Mouse (Mus musculus) neural tube, embryonic 10.5 days (tissue): ENCODE measurements around the gene Susd6.
A peak's percentile ranks its signal among the peaks of the same experiment; 100 is the strongest.
"Not testable (repeated sequence)": the region's sequence is repeated elsewhere in the genome, so short reads cannot be mapped to it uniquely, and the experiment has no call there.

Source experiments
- DNase-seq: peaks from one replicate; pipeline ENCODE4 v3.0.0-alpha.2; 2017; ENCODE audit warnings: low spot score; ENCODE audit errors: extremely low spot score

The Susd6 gene

GRCm38 (mm10) chr12:80811646-80812509, 21.6 kb downstream of the Susd6 start:
- DNase-seq, result no peak

DNA sequence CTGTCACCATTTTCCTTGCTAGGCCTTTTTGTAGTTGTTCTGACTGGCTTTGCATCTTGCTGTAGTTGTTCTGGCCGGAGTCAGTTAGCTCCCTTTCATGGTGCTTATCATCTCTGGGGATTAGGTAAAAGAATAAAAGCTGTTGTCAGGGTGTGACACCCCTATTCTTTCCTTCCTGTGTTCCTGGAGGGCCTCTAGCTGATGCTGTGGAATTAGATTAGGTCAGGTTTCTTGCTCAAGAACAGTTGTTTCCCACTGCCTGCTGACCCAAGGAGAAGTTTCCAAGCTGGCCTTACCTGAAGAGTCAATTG, 22.2 kb downstream of the Susd6 start:
- no peak for DNase-seq

GRCm38 (mm10) chr12:80813456-80813855, 23.1 kb downstream of the Susd6 start:
- no peak for DNase-seq

DNA sequence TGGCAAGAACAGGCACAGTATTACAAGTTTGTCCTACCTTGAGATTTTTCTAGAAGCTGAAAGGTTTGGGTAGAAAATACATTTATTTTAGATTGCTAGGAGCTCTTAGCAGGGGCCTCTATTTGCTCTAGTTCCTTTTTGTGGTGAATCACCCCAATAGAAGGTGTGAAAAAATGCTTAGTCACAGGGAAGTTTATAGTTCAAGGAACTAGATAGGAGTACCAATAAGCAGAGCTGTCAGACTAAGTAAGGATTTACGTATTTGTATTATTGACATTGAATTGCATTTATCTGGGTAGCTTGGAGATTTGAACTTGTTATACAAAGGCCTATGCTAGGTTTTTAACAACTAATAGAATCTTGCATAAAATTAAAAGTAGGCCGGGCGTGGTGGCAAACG, 23.6 kb downstream of the Susd6 start:
- no peak for DNase-seq

- no peak for DNase-seq
Measured at GRCm38 (mm10) chr12:80814529-80814928, 24.2 kb downstream of the Susd6 start.

GRCm38 (mm10) chr12:80815298-80815697, 25.0 kb downstream of the Susd6 start:
- no peak for DNase-seq

GRCm38 (mm10) chr12:80815893-80816292, 25.6 kb downstream of the Susd6 start:
- no peak for DNase-seq

DNA sequence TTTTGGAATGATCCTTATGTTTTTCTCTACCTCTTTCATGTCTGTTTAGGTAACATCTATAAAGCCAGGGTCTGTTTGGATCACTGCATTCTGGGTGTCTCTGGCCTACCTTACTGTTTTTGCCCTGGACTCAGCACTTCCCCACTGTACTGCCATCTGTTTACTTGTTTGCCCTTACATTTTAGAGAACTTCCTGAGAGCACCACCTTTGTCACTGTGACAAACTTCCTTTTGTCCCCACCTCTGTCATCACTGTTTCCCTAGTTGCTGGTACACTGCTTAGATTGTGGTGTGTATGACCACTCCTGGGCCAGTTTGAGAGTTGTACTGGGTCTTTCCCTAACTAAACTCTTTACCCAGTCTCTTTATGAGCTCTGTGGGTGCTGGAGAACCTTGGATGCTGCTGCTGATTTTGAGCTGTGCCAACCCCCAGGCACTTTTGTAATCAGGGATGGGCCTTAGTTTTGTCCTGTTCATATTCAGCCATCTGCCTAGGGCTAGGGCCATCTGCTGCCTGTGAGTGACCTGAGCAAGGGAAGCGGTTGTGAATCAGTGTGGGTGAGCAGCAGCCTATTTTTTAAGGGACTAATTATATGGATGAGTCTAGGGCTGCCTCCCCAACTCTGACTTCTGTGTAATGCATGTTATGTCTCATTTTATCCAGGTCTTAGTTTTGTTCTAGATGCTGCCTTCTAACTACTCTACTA, 26.2 kb downstream of the Susd6 start:
- DNase-seq, result peak; percentile 31

GRCm38 (mm10) chr12:80817697-80818235, 27.5 kb downstream of the Susd6 start:
- no peak for DNase-seq

- not testable (repeated sequence) for DNase-seq
Measured at GRCm38 (mm10) chr12:80819020-80819419, 28.7 kb downstream of the Susd6 start.

DNA sequence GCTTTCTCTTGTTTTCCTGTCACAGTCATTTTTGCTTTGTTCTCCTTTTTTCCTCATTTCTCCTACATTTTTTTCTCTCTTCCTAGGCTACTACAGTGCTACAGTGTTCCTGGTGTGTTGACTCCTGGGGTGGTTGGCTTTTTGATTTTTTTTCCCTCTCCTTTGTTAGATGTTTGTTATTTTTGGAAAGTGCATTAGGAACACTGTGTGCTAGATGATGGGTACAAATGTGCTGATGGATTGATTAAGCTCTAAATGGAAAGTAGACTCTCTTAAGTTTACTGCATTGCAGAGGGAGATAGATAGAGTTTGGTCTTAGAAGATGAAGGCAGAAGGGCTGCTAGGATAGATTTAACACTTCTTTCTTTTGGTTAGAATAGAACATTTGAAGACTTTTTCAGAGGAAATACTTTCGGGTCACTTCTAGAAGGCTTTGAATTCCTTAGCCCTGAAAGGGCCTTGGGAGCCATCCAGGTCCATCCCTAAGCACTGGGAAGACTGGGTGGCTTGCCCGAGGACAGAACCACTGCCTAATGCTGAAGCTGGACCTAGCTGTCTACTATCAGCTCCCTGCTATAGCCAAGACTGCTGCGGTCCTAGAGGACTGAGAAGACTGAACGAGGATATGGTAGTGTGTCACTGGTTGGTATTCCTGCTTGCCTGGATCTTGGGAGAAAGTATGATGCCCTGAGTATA, 31.1 kb downstream of the Susd6 start:
- no peak for DNase-seq

GRCm38 (mm10) chr12:80822533-80822932, 32.2 kb downstream of the Susd6 start:
- no peak for DNase-seq

DNA sequence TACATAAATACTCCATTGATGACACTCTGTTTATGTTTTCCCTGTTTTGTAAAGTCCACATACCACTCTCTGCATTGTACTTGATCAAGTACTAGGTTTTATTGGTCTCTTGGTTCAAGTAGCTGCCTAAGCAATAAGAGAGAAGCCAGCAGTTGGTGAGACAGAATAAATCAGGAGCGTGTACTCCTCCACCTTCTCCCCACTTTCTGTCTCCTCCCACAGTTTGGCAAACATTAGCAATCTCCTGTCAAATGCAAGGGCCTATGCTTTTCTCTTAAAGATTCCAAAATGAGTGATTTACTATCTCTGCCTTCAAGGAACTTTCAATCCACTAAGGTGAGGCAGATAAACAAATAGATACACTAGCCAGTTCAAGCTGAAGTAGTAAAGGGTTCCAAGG, 33.9 kb downstream of the Susd6 start:
- DNase-seq, result no peak

DNA sequence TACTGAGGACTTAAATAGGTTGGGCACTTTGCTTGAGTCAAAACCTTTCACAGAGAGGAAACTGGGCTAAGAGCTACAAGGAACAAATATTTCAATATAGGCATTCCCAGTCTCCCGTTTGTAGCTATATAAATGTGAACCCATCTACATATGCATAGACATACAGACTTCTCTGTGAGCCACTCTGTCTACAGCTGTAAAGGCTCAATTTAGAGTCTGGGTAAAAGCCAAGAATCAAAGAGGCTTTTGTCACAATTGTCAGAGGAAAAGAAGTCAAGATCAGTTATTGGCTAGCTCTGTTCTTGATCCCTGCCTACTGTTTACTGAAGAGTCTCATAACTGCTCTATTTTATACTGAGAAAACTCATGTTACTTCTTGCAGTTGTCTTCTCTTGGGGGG, 36.1 kb downstream of the Susd6 start:
- no peak for DNase-seq

DNA sequence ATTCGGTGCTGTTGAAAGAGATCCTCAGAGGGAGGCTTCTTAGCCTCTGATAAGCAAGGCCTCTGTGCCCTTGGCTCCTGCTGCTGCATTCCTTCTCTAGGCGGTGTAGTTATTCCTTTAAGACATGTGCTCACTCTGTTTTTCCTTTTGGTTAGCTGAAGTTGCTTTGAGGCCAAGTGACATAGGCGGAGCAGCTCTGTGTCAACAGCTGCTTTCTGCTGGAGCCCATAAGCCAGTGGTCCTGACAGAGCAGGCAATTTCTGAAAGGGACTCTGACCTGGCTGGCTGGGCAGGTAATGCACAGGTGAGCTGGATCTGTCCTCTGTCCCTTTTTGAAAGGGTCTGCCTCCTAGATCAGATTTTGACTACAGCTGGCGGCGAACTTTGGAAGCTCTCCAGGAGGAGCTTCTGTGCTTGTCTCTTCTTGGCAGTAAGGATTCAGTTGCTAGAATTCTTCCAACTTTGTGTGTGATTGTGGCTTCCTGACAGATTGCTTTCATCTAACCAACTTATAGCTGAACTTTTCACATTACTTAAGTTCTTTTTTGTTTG, 37.2 kb downstream of the Susd6 start:
- DNase-seq, result no peak

DNA sequence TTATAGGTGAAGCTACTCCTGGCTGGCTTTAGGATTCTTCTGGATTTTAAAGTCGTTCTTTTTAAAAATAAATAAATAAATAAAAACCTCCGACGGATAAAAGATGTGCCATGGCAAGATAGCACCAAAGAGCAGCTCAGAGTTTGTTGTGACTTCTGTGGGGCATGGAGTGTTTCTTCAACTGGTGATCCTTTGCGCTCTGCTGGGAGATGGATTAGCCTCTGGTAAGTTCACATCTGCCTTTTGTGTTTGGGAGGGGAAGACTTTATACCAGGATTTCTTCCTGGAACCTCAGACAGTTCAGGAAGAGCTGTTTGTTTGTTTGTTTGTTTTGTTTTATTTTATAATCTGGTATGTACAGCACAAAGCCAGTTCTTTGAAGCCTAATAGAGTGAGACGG, 37.7 kb downstream of the Susd6 start:
- no peak for DNase-seq

- no peak for DNase-seq
Measured at GRCm38 (mm10) chr12:80828951-80829350, 38.6 kb downstream of the Susd6 start.

DNA sequence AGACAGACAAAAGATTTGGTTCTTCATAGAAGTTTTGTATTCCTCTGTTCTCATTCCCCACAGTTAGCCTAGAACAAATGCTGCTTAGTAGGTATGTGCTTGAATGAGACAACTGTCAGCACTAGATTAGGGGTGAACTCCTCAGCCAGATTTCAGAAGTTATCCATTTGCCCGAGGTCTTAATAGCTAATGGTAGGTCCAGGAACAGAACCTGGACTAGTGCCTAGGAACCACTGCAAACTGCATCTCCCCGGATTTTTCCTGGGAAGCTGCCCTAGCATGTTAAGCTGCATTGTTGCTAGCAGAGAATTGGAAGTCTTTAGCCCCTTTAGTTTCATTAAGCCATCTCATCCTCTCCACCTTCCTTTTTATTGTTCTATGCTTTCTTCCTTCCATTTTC, 39.9 kb downstream of the Susd6 start:
- no peak for DNase-seq

DNA sequence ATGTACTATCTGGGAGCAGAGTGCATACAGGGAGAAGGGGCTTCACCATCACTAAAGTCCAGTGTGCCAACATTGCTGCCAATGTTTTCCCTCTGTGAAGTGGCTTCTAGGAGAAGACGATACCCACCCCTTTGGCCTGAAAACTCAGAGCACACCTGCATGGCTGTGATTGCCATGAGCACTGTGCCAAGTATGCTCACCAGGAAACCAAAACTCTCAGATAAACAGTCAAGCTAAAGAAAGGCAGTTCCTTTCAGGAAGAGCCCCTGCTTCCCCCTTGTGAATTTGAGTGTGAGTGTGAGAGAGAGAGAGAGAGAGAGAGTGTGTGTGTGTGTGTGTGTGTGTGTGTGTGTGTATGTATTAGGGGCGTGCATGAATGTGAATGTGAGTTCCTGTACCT, 40.5 kb downstream of the Susd6 start:
- DNase-seq, result no peak

DNA sequence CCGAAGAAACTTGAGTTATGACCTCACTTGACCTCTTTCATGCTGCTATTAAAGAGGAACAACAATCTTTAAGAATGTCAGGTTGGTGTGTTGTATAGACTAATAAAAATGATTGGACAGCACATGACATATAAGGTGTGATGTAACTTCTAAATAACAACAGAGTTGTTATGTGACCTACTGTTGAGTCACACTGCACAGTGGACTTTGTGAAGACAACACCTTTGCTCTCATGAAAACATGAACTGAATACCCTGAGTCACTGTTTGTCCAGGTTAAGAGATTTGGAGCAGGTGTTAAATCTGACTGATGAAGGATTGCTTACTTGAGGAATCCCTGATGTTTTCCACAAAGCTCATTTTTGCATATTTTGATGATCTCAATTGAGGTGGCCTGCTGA, 42.0 kb downstream of the Susd6 start:
- DNase-seq, result no peak

GRCm38 (mm10) chr12:80833541-80833940, 43.2 kb downstream of the Susd6 start:
- no peak for DNase-seq
